ENCODE assay signal across 14 mouse cellular contexts in the genomic region with DNA sequence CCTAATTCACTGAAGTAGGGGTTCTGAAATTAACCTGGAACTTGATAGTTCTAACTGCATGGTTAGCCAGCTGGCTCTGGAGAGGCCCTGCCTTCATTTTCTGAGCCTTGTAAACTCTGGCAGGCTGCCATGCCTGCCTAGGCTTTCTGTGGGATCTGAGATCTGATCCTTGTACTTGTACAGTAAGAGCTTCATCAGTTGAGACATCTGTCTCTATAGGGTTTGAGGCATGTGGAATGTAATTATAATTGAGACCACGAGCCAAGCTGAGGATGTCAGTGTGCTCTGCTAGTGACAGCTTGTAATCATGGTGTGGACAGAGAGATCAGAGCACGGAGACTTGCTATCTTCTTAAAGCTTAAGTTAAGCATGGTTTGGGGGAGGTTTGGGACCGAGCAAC.
A peak's percentile ranks its signal among the peaks of the same experiment; 100 is the strongest.
DNase-seq lines count a peak whose midpoint lies in the region; ATAC-seq and TF ChIP-seq lines count a peak whose summit lies in the region.
"Had no signal": no experiment of that assay in that cellular context is flagged by ENCODE, and none has a peak within 500 bp of the region (broad histone marks: within the 10 kb centered on the region; RNA-seq: fewer than 3 reads in every experiment).

No protein-coding gene starts in this region.

- no peak for TF ChIP-seq POLR2A in cerebellum, adult 2 months (IDR thresholded peaks at IDR 0.05; ENCODE audit: borderline replicate concordance, insufficient read depth, low read length)

- no peak for ATAC-seq in kidney, embryonic 16.5 days (ENCODE audit: low FRiP score, low TSS enrichment)

- no peak overlapping the region for H3K27ac ChIP-seq in cerebellum, adult 2 months (ENCODE audit: insufficient read depth, low read length)
- no peak overlapping the region for H3K27ac ChIP-seq in kidney, embryonic 16.5 days (ENCODE audit: low read length)
- H3K27ac ChIP-seq: heart, adult 2 months; lung, embryonic 15.5 days; midbrain, embryonic 12.5 days had no signal

- WGBS in cerebellum, adult 2 months, result 22% methylated on average over 3 of the region's 3 CpGs
- 76% methylated on average over 3 of the region's 3 CpGs for WGBS in kidney, embryonic 16.5 days

- H3K27me3 ChIP-seq in cerebellum, adult 2 months (ENCODE audit: control insufficient read depth, insufficient read depth, low read length), result no peaks in the 10 kb centered on the region
- no peaks in the 10 kb centered on the region for H3K27me3 ChIP-seq in kidney, embryonic 16.5 days (ENCODE audit: insufficient read depth, low read length)
- H3K27me3 ChIP-seq: lung, embryonic 15.5 days; midbrain, embryonic 12.5 days had no signal

- no peak overlapping the region for H3K9ac ChIP-seq in kidney, embryonic 16.5 days (replicated peaks; ENCODE audit: low read length)
- H3K9ac ChIP-seq: lung, embryonic 15.5 days; midbrain, embryonic 12.5 days had no signal

- no peak overlapping the region for H3K4me2 ChIP-seq in kidney, embryonic 16.5 days (replicated peaks; ENCODE audit: low read depth, low read length)
- H3K4me2 ChIP-seq: lung, embryonic 15.5 days; midbrain, embryonic 12.5 days had no signal

- H3K4me3 ChIP-seq in cerebellum, adult 2 months (replicated peaks; ENCODE audit: insufficient read depth, low read depth, low read length), result no peak overlapping the region
- no peak overlapping the region for H3K4me3 ChIP-seq in kidney, embryonic 16.5 days (ENCODE audit: low read length)
- H3K4me3 ChIP-seq: heart, adult 2 months; lung, embryonic 15.5 days; midbrain, embryonic 12.5 days had no signal

- no peak for TF ChIP-seq CTCF in cerebellum, adult 2 months (IDR thresholded peaks at IDR 0.05; ENCODE audit: borderline replicate concordance, insufficient read depth, low read depth, low read length)

- no peaks in the 10 kb centered on the region for H3K36me3 ChIP-seq in kidney, embryonic 16.5 days (ENCODE audit: insufficient read depth, low read length)
- H3K36me3 ChIP-seq: lung, embryonic 15.5 days; midbrain, embryonic 12.5 days had no signal

- H3K9me3 ChIP-seq in kidney, embryonic 16.5 days (ENCODE audit: low read length), result no peaks in the 10 kb centered on the region
- H3K9me3 ChIP-seq: lung, embryonic 15.5 days; midbrain, embryonic 12.5 days had no signal

- DNase-seq in cerebellum, postnatal 10 days, result peak; percentile 24 to 43
- no peak for DNase-seq in cerebellum, adult 2 months
- DNase-seq in kidney, postnatal 14 days, result peak; percentile 12
- DNase-seq in right cerebral cortex, adult 2 months (ENCODE audit: low spot score in 2 of 2), result peak; percentile 4 to 5
- DNase-seq in right cerebral cortex, postnatal 25 days, result no peak
- DNase-seq in skeletal muscle tissue, adult 2 months (ENCODE audit: low read depth, low spot score), result peak; percentile 11
- no peak for DNase-seq in adrenal gland, adult 8-10 months
- DNase-seq: adrenal gland, postnatal 36 days; cerebellum, adult 11-12 months; heart, adult 2 months; heart, postnatal 14 days had no signal

- H3K4me1 ChIP-seq in cerebellum, adult 2 months (ENCODE audit: control insufficient read depth, insufficient read depth, low read length), result no peaks in the 10 kb centered on the region
- H3K4me1 ChIP-seq in kidney, embryonic 16.5 days (ENCODE audit: insufficient read depth, low read length), result no peaks in the 10 kb centered on the region; the same call in 1 of the 2 replicates
- H3K4me1 ChIP-seq: lung, embryonic 15.5 days; midbrain, embryonic 12.5 days had no signal

Comparison
In these comparisons a context has a peak if more than half of its experiments do, and no peak if none do; other contexts are left out.
1. DNase-seq: peak in cerebellum, postnatal 10 days (2 of 2), kidney, postnatal 14 days (single experiment), right cerebral cortex, adult 2 months (2 of 2) and skeletal muscle tissue, adult 2 months (single experiment); none in cerebellum, adult 2 months (0 of 2), right cerebral cortex, postnatal 25 days (single experiment) and adrenal gland, adult 8-10 months (single experiment).